Comparison of ENCODE assay signal across 33 mouse cellular contexts in genomic region chr5:29197187-29197586, GRCm38 (mm10). TPM values are rescaled to one million over a fixed set of nuclear protein-coding genes. Genes with fewer than 3 reads are reported as not detected.
DNase-seq lines count a peak whose midpoint lies in the region; ATAC-seq and TF ChIP-seq lines count a peak whose summit lies in the region.
"Had no signal": no experiment of that assay in that cellular context is flagged by ENCODE, and none has a peak within 500 bp of the region (broad histone marks: within the 10 kb centered on the region; RNA-seq: fewer than 3 reads in every experiment).

No protein-coding gene starts in this region.

- 92% methylated on average over 4 of the region's 4 CpGs for WGBS in midbrain, embryonic 15.5 days
- WGBS in midbrain, embryonic 11.5 days: 88% methylated on average over 4 of the region's 4 CpGs
- WGBS in intestine, embryonic 15.5 days: 88% methylated on average over 4 of the region's 4 CpGs

- peaks cover 9% of the 10 kb centered on the region for H3K4me1 ChIP-seq in midbrain, embryonic 15.5 days
- no peaks in the 10 kb centered on the region; the same call in 1 of the 2 replicates for H3K4me1 ChIP-seq in midbrain, embryonic 11.5 days (ENCODE audit: control insufficient read depth, insufficient read depth, low read length)
- peaks cover 6 to 14% of the 10 kb centered on the region in 2 experiments; a peak in 3 of 4 replicates for H3K4me1 ChIP-seq in ES-E14 (ENCODE audit: control insufficient read depth in 2 of 2, insufficient read depth in 2 of 2, low read length in 2 of 2, poor library complexity in 1 of 2)
- no peaks in the 10 kb centered on the region for H3K4me1 ChIP-seq in intestine, embryonic 15.5 days (replicated peaks)

- H3K4me2 ChIP-seq in midbrain, embryonic 15.5 days: peak overlapping the region; percentile 63; the same call in 1 of the 2 replicates
- H3K4me2 ChIP-seq in midbrain, embryonic 11.5 days: no peak overlapping the region
- peak overlapping the region; percentile 75; the same call in 1 of the 2 replicates for H3K4me2 ChIP-seq in intestine, embryonic 15.5 days (replicated peaks)
- H3K4me2 ChIP-seq: limb, embryonic 15.5 days had no signal

- in situ Hi-C loops in ES-E14 (cut with MboI; ENCODE audit: low sequenced_read_pairs in 2 of 2, unreplicated experiment in 2 of 2): no loop called here

- H3K27me3 ChIP-seq in midbrain, embryonic 15.5 days (replicated peaks): no peaks in the 10 kb centered on the region
- H3K27me3 ChIP-seq in midbrain, embryonic 11.5 days (ENCODE audit: control insufficient read depth, insufficient read depth, low read length): no peaks in the 10 kb centered on the region
- H3K27me3 ChIP-seq in intestine, embryonic 15.5 days (replicated peaks): no peaks in the 10 kb centered on the region
- H3K27me3 ChIP-seq: embryonic facial prominence, embryonic 12.5 days; heart, embryonic 13.5 days; limb, embryonic 15.5 days; Patski had no signal

- no peak for ATAC-seq in midbrain, embryonic 15.5 days (replicated peaks)
- no peak for ATAC-seq in midbrain, embryonic 11.5 days (ENCODE audit: low FRiP score)
- ATAC-seq in intestine, embryonic 15.5 days: no peak
- ATAC-seq: Patski had no signal

- no peak overlapping the region for H3K27ac ChIP-seq in midbrain, embryonic 15.5 days
- no peak overlapping the region for H3K27ac ChIP-seq in midbrain, embryonic 11.5 days (ENCODE audit: low read depth, low read length)
- H3K27ac ChIP-seq in ES-E14 (ENCODE audit: insufficient read depth, low read depth, low read length, poor library complexity, severe bottlenecking): no peak overlapping the region
- H3K27ac ChIP-seq in intestine, embryonic 15.5 days: no peak overlapping the region
- H3K27ac ChIP-seq: embryonic facial prominence, embryonic 12.5 days; heart, embryonic 13.5 days; limb, embryonic 10.5 days; limb, embryonic 15.5 days; liver, embryonic 14.5 days; macrophage had no signal

- DNase-seq in heart, adult 11 months: peak; percentile 31
- no peak for DNase-seq in heart, adult 18-20 months
- no peak for DNase-seq in midbrain, embryonic 11.5 days (ENCODE audit: low spot score, missing footprints)
- no peak for DNase-seq in ES-E14 (ENCODE audit: low read depth, low spot score)
- DNase-seq in layer of hippocampus, adult 9-11 months: no peak
- DNase-seq: adrenal gland, postnatal 10 days; B cell, adult 2 months; cerebellum, adult 8-10 months; cerebellum, postnatal 36 days; embryo, embryonic 11 days; gastrocnemius, postnatal 25 days; heart, postnatal 10 days; kidney, adult 2 months; kidney, postnatal 36 days; layer of hippocampus, postnatal 36 days; lung, adult 2 months; lung, postnatal 10 days; right cerebral cortex, postnatal 25 days; spleen, adult 18-20 months; thymus, adult 2 months; thymus, postnatal 36 days had no signal

- no peak overlapping the region for H3K9ac ChIP-seq in midbrain, embryonic 15.5 days
- H3K9ac ChIP-seq in midbrain, embryonic 11.5 days (ENCODE audit: low read length): no peak overlapping the region
- no peak overlapping the region for H3K9ac ChIP-seq in ES-E14 (ENCODE audit: insufficient read depth, low read depth, low read length, poor library complexity, severe bottlenecking)
- H3K9ac ChIP-seq in intestine, embryonic 15.5 days: no peak overlapping the region
- H3K9ac ChIP-seq: limb, embryonic 15.5 days; liver, embryonic 14.5 days had no signal

- H3K4me3 ChIP-seq in midbrain, embryonic 15.5 days: peak overlapping the region; percentile 66; the same call in 1 of the 2 replicates
- no peak overlapping the region for H3K4me3 ChIP-seq in midbrain, embryonic 11.5 days (ENCODE audit: low read depth, low read length)
- no peak overlapping the region for H3K4me3 ChIP-seq in ES-E14 (ENCODE audit: insufficient read depth in 1 of 2, low read depth in 1 of 2, low read length in 2 of 2, poor library complexity in 1 of 2, severe bottlenecking in 1 of 2)
- no peak overlapping the region for H3K4me3 ChIP-seq in intestine, embryonic 15.5 days (replicated peaks)
- H3K4me3 ChIP-seq: embryonic facial prominence, embryonic 12.5 days; limb, embryonic 15.5 days had no signal

- H3K9me3 ChIP-seq in midbrain, embryonic 15.5 days: no peaks in the 10 kb centered on the region
- no peaks in the 10 kb centered on the region for H3K9me3 ChIP-seq in midbrain, embryonic 11.5 days (ENCODE audit: control insufficient read depth, low read length)
- H3K9me3 ChIP-seq in ES-E14 (ENCODE audit: control insufficient read depth, insufficient read depth, low read depth, low read length): no peaks in the 10 kb centered on the region
- H3K9me3 ChIP-seq in intestine, embryonic 15.5 days: no peaks in the 10 kb centered on the region
- H3K9me3 ChIP-seq: embryonic facial prominence, embryonic 12.5 days; G1E; heart, embryonic 13.5 days; limb, embryonic 10.5 days; limb, embryonic 15.5 days had no signal

- H3K36me3 ChIP-seq in midbrain, embryonic 15.5 days (replicated peaks): no peaks in the 10 kb centered on the region
- H3K36me3 ChIP-seq in midbrain, embryonic 11.5 days (ENCODE audit: control insufficient read depth, insufficient read depth, low read length): no peaks in the 10 kb centered on the region
- H3K36me3 ChIP-seq in ES-E14 (ENCODE audit: control insufficient read depth, insufficient read depth, low read length, poor library complexity, severe bottlenecking): no peaks in the 10 kb centered on the region
- H3K36me3 ChIP-seq in intestine, embryonic 15.5 days: no peaks in the 10 kb centered on the region
- H3K36me3 ChIP-seq: embryonic facial prominence, embryonic 12.5 days; G1E; heart, embryonic 13.5 days; limb, embryonic 10.5 days; limb, embryonic 15.5 days had no signal

TF ChIP-seq in ES-E14, 5 proteins besides CTCF, POLR2A, EP300 and RAD21:
- TF ChIP-seq HCFC1 (IDR thresholded peaks at IDR 0.05; ENCODE audit: borderline replicate concordance, insufficient read depth, low read length): no peak
- no peak for TF ChIP-seq ZNF384 (IDR thresholded peaks at IDR 0.05; ENCODE audit: low read depth, low read length)
- peak; percentile 87 for TF ChIP-seq MAFK (IDR thresholded peaks at IDR 0.05; ENCODE audit: insufficient read depth, low read depth, low read length)
- TF ChIP-seq ZC3H11A (IDR thresholded peaks at IDR 0.05; ENCODE audit: borderline replicate concordance, low read depth, low read length): no peak
- no peak for TF ChIP-seq CHD2 (IDR thresholded peaks at IDR 0.05; ENCODE audit: low read depth, low read length)
TF ChIP-seq in ES-E14: peak in this region for 1.

RNA-seq across cellular contexts. Expression of gene Rnf32, which starts 1.4 kb away (rescaled TPM):
- total RNA-seq in heart, adult 18-20 months (2021): under 1 TPM; 0.65 to 0.98 TPM
- polyA plus RNA-seq in midbrain, embryonic 15.5 days (2015; fragmentation: Nextera tagmentation; extraction: Ambion mirVana): 17.4 and 19.7 TPM in 2 replicates
- 9.6 and 10.6 TPM in 2 replicates for polyA plus RNA-seq in midbrain, embryonic 11.5 days (2014; fragmentation: Nextera tagmentation; extraction: Ambion mirVana)
- total RNA-seq in ES-E14 (2012; rRNA removed): 2.4 and 5.7 TPM in 2 replicates
- polyA plus RNA-seq in intestine, embryonic 15.5 days (2015; fragmentation: Nextera tagmentation; extraction: Ambion mirVana): 7.6 and 8.4 TPM in 2 replicates
- total RNA-seq: megakaryocyte-erythroid progenitor cell, adult 5-6 weeks; monocyte, adult 5-6 weeks had no signal
- polyA plus RNA-seq: macrophage had no signal
